Mouse (Mus musculus) heart, postnatal 0 days (tissue): ENCODE results near the gene 1700019N19Rik.

Experiments
- CTCF ChIP-seq: IDR thresholded peaks from 2 replicates; pipeline ENCODE4 v1.5.1; 2016; ENCODE audit warnings: antibody characterized with exemption, control low read depth, low read depth
- EP300 ChIP-seq: IDR thresholded peaks from 2 replicates; pipeline ENCODE4 v1.6.1; 2016; ENCODE audit warnings: antibody characterized with exemption, low read depth

- TF ChIP-seq CTCF (no peak), EP300 (no peak)
Measured at GRCm38 (mm10) chr19:58831280-58831922, 37.1 kb upstream of the 1700019N19Rik start.
